Mouse (Mus musculus) hindbrain, postnatal 0 days (tissue): ENCODE results near the gene Kif16b. TPM values are rescaled to one million over a fixed set of nuclear protein-coding genes. Genes with fewer than 3 reads are reported as not detected.

Source experiments
- ATAC-seq: fragments of 200-750 bp; cut with Nextera tagmentation; 2 replicates; pipeline ENCODE4 v1.8.0; 2017; ENCODE audit warnings: mild to moderate bottlenecking, moderate TSS enrichment, moderate library complexity
- DNase-seq: peaks from one replicate; pipeline ENCODE4 v3.0.0-alpha.2; 2015; ENCODE audit warnings: low spot score
- H3K27ac ChIP-seq: fragments of 300-500 bp; sonication (generic); 2 replicates; pipeline ENCODE4 v1.5.1; 2014; ENCODE audit warnings: mild to moderate bottlenecking
- H3K27me3 ChIP-seq: fragments of 300-500 bp; sonication (generic); 2 replicates; pipeline ENCODE4 v1.6.1; 2014; ENCODE audit warnings: low read length, mixed read lengths; ENCODE audit not compliant: insufficient read depth
- H3K36me3 ChIP-seq: fragments of 300-500 bp; sonication (generic); 2 replicates; pipeline ENCODE4 v1.6.1; 2014; ENCODE audit warnings: low read length, mixed read lengths; ENCODE audit not compliant: insufficient read depth
- H3K4me1 ChIP-seq: fragments of 300-500 bp; sonication (generic); 2 replicates; pipeline ENCODE4 v1.6.1; 2014; ENCODE audit warnings: antibody characterized with exemption, low read length, mixed read lengths; ENCODE audit not compliant: insufficient read depth
- H3K4me2 ChIP-seq: fragments of 300-500 bp; sonication (generic); 2 replicates; pipeline ENCODE4 v1.6.1; 2014; ENCODE audit warnings: low read depth, mild to moderate bottlenecking, low read length, moderate library complexity, mixed read lengths
- H3K4me3 ChIP-seq: fragments of 300-500 bp; sonication (generic); 2 replicates; pipeline ENCODE4 v1.5.1; 2014; ENCODE audit warnings: low read length
- H3K9ac ChIP-seq: fragments of 300-500 bp; sonication (generic); replicated peaks from 2 replicates; pipeline ENCODE4 v1.6.1; 2014; ENCODE audit warnings: mild to moderate bottlenecking, low read length, moderate library complexity, mixed read lengths
- H3K9me3 ChIP-seq: fragments of 300-500 bp; sonication (generic); 2 replicates; pipeline ENCODE4 v1.6.1; 2016; ENCODE audit warnings: low read length, mixed read lengths
- CTCF ChIP-seq: IDR thresholded peaks from 2 replicates; pipeline ENCODE4 v1.5.1; 2016; ENCODE audit warnings: antibody characterized with exemption, control low read depth, low read depth
- WGBS: fragments of 180-500 bp; shearing (Covaris S2); extraction: QIAGEN DNeasy Blood & Tissue Kit; methylation state at CpG from one replicate; pipeline ENCODE4 v1.1.7; 2014; 5-methylcytosine and 5-hydroxymethylcytosine counted together
- polyA plus RNA-seq: library from polyadenylated mRNA; unstranded; fragments of >200 nt; fragmentation: Nextera tagmentation; extraction: Ambion mirVana; gene quantifications from 2 replicates; pipeline ENCODE4 v1.2.1, GENCODE M21; 2015
- total RNA-seq: library from RNA; depleted of rRNA; stranded (reverse); fragments of >200 nt; gene quantifications from 2 replicates; pipeline ENCODE4 v1.2.3, GENCODE M21; 2014

Gene Kif16b
- total and polyA plus RNA-seq, 2 experiments from 2014 or later = 3.0 to 10.0 TPM

- DNase-seq = no peak
- WGBS = 68% methylated on average over 3 of the region's 3 CpGs
Measured at GRCm38 (mm10) chr2:142735691-142736090, 165.6 kb downstream of the Kif16b start.

GRCm38 (mm10) chr2:142734046-142734445 lies 167.3 kb downstream of the Kif16b start:
- H3K4me2 ChIP-seq = no peak overlapping the region
- ATAC-seq (no peak), DNase-seq (no peak)
- 83% methylated on average over 2 of the region's 2 CpGs for WGBS
- TF ChIP-seq CTCF = no peak
- H3K4me3 ChIP-seq = no peak overlapping the region
- no peak overlapping the region for H3K9ac ChIP-seq
- peaks cover 7% of the 10 kb centered on the region; the same call in 1 of the 2 replicates for H3K4me1 ChIP-seq
- H3K36me3 ChIP-seq = no peaks in the 10 kb centered on the region
- H3K27ac ChIP-seq = no peak overlapping the region
- H3K9me3 ChIP-seq = no peaks in the 10 kb centered on the region
- no peaks in the 10 kb centered on the region for H3K27me3 ChIP-seq

More at GRCm38 (mm10) chr2:142735691-142736090, 165.6 kb downstream of the Kif16b start:
- no peak for ATAC-seq
- Histone ChIP-seq H3K36me3 (no peaks in the 10 kb centered on the region), H3K9ac (no peak overlapping the region), H3K27me3 (no peaks in the 10 kb centered on the region), H3K9me3 (no peaks in the 10 kb centered on the region), H3K4me2 (no peak overlapping the region), H3K4me3 (no peak overlapping the region), H3K27ac (no peak overlapping the region), H3K4me1 (peaks cover 7% of the 10 kb centered on the region; the same call in 1 of the 2 replicates)
- TF ChIP-seq CTCF = no peak

DNA sequence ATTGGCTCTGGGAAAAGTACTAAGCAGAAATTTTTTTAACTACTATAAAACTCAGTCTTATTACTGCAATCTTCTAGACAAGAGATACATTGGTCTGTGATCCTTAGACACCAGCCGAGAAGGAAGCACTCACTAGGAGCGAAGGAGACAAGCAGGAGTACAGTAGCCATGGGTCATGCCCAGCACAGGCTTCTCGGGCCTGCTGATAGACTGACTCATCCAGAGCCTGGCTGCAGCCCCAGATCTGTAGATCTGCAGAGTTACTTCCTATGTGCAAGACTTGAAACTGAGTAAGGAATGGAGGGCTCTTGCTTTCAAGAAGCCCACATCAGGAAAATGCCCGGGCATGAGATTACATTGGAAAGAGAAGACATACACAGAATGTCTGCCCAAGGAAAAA lies 169.0 kb downstream of the Kif16b start:
- no peak for TF ChIP-seq CTCF
- 70% methylated on average over 4 of the region's 4 CpGs for WGBS
- H3K4me1 ChIP-seq = peaks cover 7% of the 10 kb centered on the region; the same call in 1 of the 2 replicates
- DNase-seq (no peak), ATAC-seq (no peak)
- H3K4me2 ChIP-seq = no peak overlapping the region
- no peaks in the 10 kb centered on the region for H3K27me3 ChIP-seq
- H3K36me3 ChIP-seq = no peaks in the 10 kb centered on the region
- H3K9ac ChIP-seq = no peak overlapping the region
- H3K4me3 ChIP-seq = no peak overlapping the region
- H3K27ac ChIP-seq = no peak overlapping the region
- no peaks in the 10 kb centered on the region for H3K9me3 ChIP-seq

- DNase-seq = peak; percentile 89
- Histone ChIP-seq H3K9me3 (no peaks in the 10 kb centered on the region), H3K27ac (no peak overlapping the region), H3K9ac (no peak overlapping the region), H3K27me3 (no peaks in the 10 kb centered on the region), H3K4me3 (no peak overlapping the region), H3K4me1 (peaks cover 7% of the 10 kb centered on the region; the same call in 1 of the 2 replicates), H3K36me3 (no peaks in the 10 kb centered on the region), H3K4me2 (peak overlapping the region; percentile 23; the same call in 1 of the 2 replicates)
- ATAC-seq = peak; percentile 84
- no peak for TF ChIP-seq CTCF
- 26% methylated on average over 1 of the region's 1 CpGs for WGBS
Measured at GRCm38 (mm10) chr2:142731778-142732092, 169.6 kb downstream of the Kif16b start.

DNA sequence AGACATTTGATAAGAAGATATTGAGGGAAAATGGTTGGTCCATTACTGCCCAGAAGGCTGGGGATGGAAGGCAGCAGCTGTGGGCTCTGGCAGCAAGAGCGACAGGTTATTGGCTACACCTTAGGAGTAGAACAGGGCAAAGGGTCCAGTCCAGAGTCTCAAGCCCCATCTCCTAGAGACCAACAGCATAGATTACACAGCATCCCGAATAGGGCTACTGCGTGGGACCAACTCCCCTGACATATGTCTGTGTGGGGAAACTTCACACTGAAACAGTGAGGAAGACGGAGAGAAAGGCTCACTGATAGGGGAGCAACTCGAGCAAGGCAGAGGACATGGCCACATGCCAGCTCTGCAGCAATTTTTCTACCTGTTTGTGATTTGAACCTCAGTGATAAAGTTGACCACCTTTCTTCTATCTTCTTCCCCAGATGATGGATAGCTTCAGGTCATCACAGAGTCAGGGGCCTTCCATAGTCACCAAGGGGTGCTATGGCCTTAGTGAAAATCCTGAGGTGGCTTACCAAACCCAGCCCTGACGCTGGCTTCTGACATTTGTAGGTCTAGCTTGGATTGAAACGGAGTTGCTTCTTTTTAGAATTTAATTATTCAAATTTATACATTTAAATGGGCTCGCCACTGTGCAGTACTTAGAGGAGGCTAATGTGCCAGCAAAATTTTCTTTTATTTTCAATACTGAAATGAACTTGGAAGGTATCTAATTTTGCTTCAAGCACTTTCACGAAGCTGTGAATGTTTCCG lies 170.1 kb downstream of the Kif16b start:
- no peak overlapping the region for H3K4me3 ChIP-seq
- no peak overlapping the region for H3K9ac ChIP-seq
- DNase-seq (peak; percentile 7), ATAC-seq (peak; percentile 44)
- no peaks in the 10 kb centered on the region for H3K36me3 ChIP-seq
- H3K9me3 ChIP-seq = no peaks in the 10 kb centered on the region
- peaks cover 7% of the 10 kb centered on the region; the same call in 1 of the 2 replicates for H3K4me1 ChIP-seq
- H3K27me3 ChIP-seq = no peaks in the 10 kb centered on the region
- no peak overlapping the region for H3K27ac ChIP-seq
- TF ChIP-seq CTCF = no peak
- H3K4me2 ChIP-seq = peak overlapping the region; percentile 23; the same call in 1 of the 2 replicates
- WGBS = 38% methylated on average over 10 of the region's 10 CpGs

GRCm38 (mm10) chr2:142724215-142725001 lies 176.9 kb downstream of the Kif16b start:
- Histone ChIP-seq H3K9me3 (no peaks in the 10 kb centered on the region), H3K27ac (no peak overlapping the region), H3K27me3 (no peaks in the 10 kb centered on the region), H3K4me2 (no peak overlapping the region), H3K9ac (no peak overlapping the region), H3K4me3 (no peak overlapping the region), H3K4me1 (no peaks in the 10 kb centered on the region), H3K36me3 (no peaks in the 10 kb centered on the region)
- 82% methylated on average over 7 of the region's 7 CpGs for WGBS
- no peak for TF ChIP-seq CTCF
- ATAC-seq (no peak), DNase-seq (no peak)
